Comparison of ENCODE assay signal across 17 mouse cellular contexts in the genomic region with DNA sequence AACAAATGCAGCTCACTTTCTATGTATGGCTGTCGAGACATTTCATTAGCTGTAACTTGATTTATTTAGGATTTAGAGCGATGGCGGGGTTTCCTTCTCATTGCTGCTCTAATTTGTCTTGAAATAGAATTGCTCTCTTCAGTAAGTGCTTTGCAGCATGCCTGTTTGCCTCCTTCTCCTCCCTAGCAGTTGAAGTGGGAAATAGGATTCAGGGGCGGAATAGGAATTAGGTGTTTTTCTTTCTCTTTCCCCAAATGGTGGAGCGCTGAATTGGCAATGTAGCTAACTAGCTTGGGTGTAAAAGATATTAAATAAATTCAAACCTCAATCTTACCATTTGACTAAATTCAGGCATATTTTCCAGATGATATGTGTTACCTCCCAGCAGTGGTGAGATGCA. TPM values are rescaled to one million over a fixed set of nuclear protein-coding genes. Genes with fewer than 3 reads are reported as not detected.
DNase-seq lines count a peak whose midpoint lies in the region; ATAC-seq and TF ChIP-seq lines count a peak whose summit lies in the region.
"Had no signal": no experiment of that assay in that cellular context is flagged by ENCODE, and none has a peak within 500 bp of the region (broad histone marks: within the 10 kb centered on the region; RNA-seq: fewer than 3 reads in every experiment).

No protein-coding gene starts in this region.

- no peaks in the 10 kb centered on the region for H3K9me3 ChIP-seq in heart, embryonic 13.5 days
- no peaks in the 10 kb centered on the region for H3K9me3 ChIP-seq in hindbrain, embryonic 16.5 days (ENCODE audit: control insufficient read depth, low read length)
- H3K9me3 ChIP-seq: G1E; kidney, embryonic 15.5 days; liver, embryonic 12.5 days had no signal

- no peak for ATAC-seq in heart, embryonic 13.5 days (ENCODE audit: extremely low read depth, insufficient number of reproducible peaks, low FRiP score, low TSS enrichment)
- ATAC-seq in hindbrain, embryonic 16.5 days = no peak
- ATAC-seq: liver, embryonic 12.5 days; lung, postnatal 0 days had no signal

- intact Hi-C loops in heart, postnatal 25 days (cut with DNase I) = no loop called here
- intact Hi-C loops in left cerebral cortex, adult 2 months (cut with DNase I) = no loop called here

- peaks cover 71% of the 10 kb centered on the region for H3K4me1 ChIP-seq in heart, embryonic 13.5 days
- peaks cover 7% of the 10 kb centered on the region; the same call in 1 of the 2 replicates for H3K4me1 ChIP-seq in hindbrain, embryonic 16.5 days (ENCODE audit: control insufficient read depth, insufficient read depth, low read depth, low read length)
- H3K4me1 ChIP-seq: kidney, embryonic 15.5 days; liver, embryonic 12.5 days had no signal

- peak overlapping the region; percentile 30; the same call in 1 of the 2 replicates for H3K4me2 ChIP-seq in heart, embryonic 13.5 days
- no peak overlapping the region for H3K4me2 ChIP-seq in hindbrain, embryonic 16.5 days (ENCODE audit: low read length)
- H3K4me2 ChIP-seq: kidney, embryonic 15.5 days; liver, embryonic 12.5 days had no signal

- H3K36me3 ChIP-seq in heart, embryonic 13.5 days = no peaks in the 10 kb centered on the region
- no peaks in the 10 kb centered on the region for H3K36me3 ChIP-seq in hindbrain, embryonic 16.5 days (ENCODE audit: control insufficient read depth, insufficient read depth, low read length)
- H3K36me3 ChIP-seq: G1E; kidney, embryonic 15.5 days; liver, embryonic 12.5 days had no signal

- peak overlapping the region; percentile 65 for H3K27ac ChIP-seq in heart, embryonic 13.5 days (replicated peaks)
- H3K27ac ChIP-seq in left cerebral cortex, adult 2 months = peak overlapping the region; percentile 63
- H3K27ac ChIP-seq in hindbrain, embryonic 16.5 days (ENCODE audit: low read depth, low read length) = peak overlapping the region; percentile 67; the same call in 1 of the 2 replicates
- H3K27ac ChIP-seq: kidney, embryonic 15.5 days; liver, embryonic 12.5 days had no signal

- DNase-seq in heart, postnatal 25 days (ENCODE audit: low spot score) = no peak
- DNase-seq in left cerebral cortex, adult 2 months (ENCODE audit: extremely low spot score in 1 of 2, low spot score in 2 of 2) = no peak
- DNase-seq in left cerebral cortex, adult 11 months (ENCODE audit: low spot score) = no peak
- peak; percentile 65 for DNase-seq in brain, adult 2 months (ENCODE audit: low read depth, low spot score)
- no peak for DNase-seq in gastrocnemius, postnatal 4 days (ENCODE audit: low spot score in 2 of 2)
- DNase-seq: adrenal gland, adult 2 months; cerebellum, adult 18-20 months; gastrocnemius, postnatal 36 days; left cerebral cortex, postnatal 4 days; thymus, adult 18-20 months had no signal

- 75% methylated on average over 5 of the region's 5 CpGs for WGBS in heart, embryonic 13.5 days
- WGBS in hindbrain, embryonic 16.5 days = 75% methylated on average over 5 of the region's 5 CpGs

- H3K9ac ChIP-seq in heart, embryonic 13.5 days = peak overlapping the region; percentile 50; the same call in 1 of the 2 replicates
- no peak overlapping the region for H3K9ac ChIP-seq in hindbrain, embryonic 16.5 days (ENCODE audit: low read depth, low read length)
- H3K9ac ChIP-seq: kidney, embryonic 15.5 days; liver, embryonic 12.5 days had no signal

- no peak overlapping the region for H3K4me3 ChIP-seq in heart, embryonic 13.5 days
- no peak overlapping the region for H3K4me3 ChIP-seq in left cerebral cortex, adult 2 months
- no peak overlapping the region for H3K4me3 ChIP-seq in hindbrain, embryonic 16.5 days (ENCODE audit: low read length)
- H3K4me3 ChIP-seq: kidney, embryonic 15.5 days; liver, embryonic 12.5 days; myocyte had no signal

- TF ChIP-seq CTCF in left cerebral cortex, adult 2 months (IDR thresholded peaks at IDR 0.05) = no peak

- H3K27me3 ChIP-seq in heart, embryonic 13.5 days (replicated peaks) = no peaks in the 10 kb centered on the region
- H3K27me3 ChIP-seq in hindbrain, embryonic 16.5 days (replicated peaks; ENCODE audit: control insufficient read depth, insufficient read depth, low read length) = no peaks in the 10 kb centered on the region
- H3K27me3 ChIP-seq: kidney, embryonic 15.5 days; liver, embryonic 12.5 days had no signal

RNA-seq across cellular contexts. Expression of a gene that starts 32.2 kb away (rescaled TPM):
- 189 and 199 TPM in 2 replicates for polyA plus RNA-seq in heart, embryonic 13.5 days (2015; fragmentation: Nextera tagmentation; extraction: Ambion mirVana)
- 100 to 1,000 TPM; 213 to 228 TPM for total RNA-seq in heart, postnatal 25 days (2021)
- 10 to 100 TPM; 14.6 to 15.3 TPM for total RNA-seq in left cerebral cortex, adult 2 months (2021)
- 75.9 and 87.1 TPM in 2 replicates for polyA plus RNA-seq in hindbrain, embryonic 16.5 days (2015; fragmentation: Nextera tagmentation; extraction: Ambion mirVana)
- total RNA-seq in gastrocnemius, postnatal 4 days (2021) = 100 to 1,000 TPM in 1 of 2 experiments, 10 to 100 TPM in 1; 96.0 to 107 TPM
- polyA plus RNA-seq: G1E had no signal

Comparison
In these comparisons a context has a peak if more than half of its experiments do, and no peak if none do; other contexts are left out.
1. RNA of a gene that starts 32.2 kb away (total RNA-seq): 213 to 228 TPM in heart, postnatal 25 days and 96.0 to 107 TPM in gastrocnemius, postnatal 4 days; 14.6 to 15.3 TPM in left cerebral cortex, adult 2 months; every median in the first group is over 4 times any median in the second.
2. Peak in every context shown above with its lines, with median percentiles within 50 percentile points of each other: H3K27ac ChIP-seq.